Mouse (Mus musculus): ENCODE data around the gene Chm.
"Not testable (repeated sequence)": the region's sequence is repeated elsewhere in the genome, so short reads cannot be mapped to it uniquely, and the experiment has no call there.

The Chm gene

GRCm38 (mm10) chrX:113185230-113185985, at the start of gene Chm:
Chm (minus strand) TSS chrX:113185517.
- peak; percentile 43 for DNase-seq (ENCODE audit: low read depth)

DNA sequence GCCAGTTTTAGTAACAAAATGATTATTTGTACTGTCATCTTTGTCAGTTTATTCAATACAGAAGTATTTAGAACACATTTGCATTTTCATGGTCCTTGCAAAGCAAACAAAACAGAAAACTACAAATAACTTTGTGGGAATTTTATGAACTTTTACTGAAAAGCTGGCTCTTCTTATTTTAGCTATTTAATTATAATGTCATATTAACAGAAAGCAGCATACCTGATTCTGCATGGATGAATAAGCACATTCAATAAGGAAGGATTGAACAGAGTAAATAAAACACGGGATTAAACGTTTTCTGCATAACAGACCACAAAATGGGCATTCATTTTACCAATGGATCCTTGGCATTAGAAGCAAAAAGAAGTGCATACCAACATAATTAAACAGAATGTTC, 8.6 kb upstream of the Chm start:
- no peak for DNase-seq (ENCODE audit: low read depth)

DNA sequence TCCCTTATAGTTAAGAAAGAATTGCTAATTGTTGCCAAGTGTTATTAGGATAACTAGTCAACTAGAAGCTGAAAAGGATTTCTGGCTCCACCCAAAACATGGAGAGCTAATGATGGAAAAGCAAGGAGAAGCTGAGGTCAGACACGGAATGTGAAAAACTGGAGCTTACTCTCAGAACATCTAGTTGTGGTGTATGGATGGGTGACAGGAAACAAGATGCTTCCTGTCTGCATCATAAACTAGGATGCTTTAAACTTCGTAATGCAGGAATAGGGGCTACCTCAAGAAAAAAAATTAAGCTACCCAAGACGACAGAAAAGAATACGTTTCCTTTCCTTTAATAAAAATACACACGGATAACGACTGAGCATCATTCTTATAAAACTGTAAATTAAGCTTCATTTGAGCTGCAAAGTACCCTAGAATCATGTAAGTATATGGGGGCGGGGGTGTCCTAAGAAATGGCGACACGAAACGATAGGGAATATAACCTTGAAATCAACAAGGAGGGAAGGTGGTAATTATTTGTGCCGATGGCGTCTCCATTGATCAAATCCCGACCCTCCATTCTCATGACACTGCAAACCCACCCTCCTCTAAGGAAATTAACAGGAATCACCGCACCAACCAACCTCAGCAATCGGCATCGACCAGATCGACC, 618 bp downstream of the Chm start:
- no peak for DNase-seq (ENCODE audit: low read depth)

- not testable (repeated sequence) for DNase-seq (ENCODE audit: low read depth)
Observed at GRCm38 (mm10) chrX:113180856-113181255, 4.5 kb downstream of the Chm start.

GRCm38 (mm10) chrX:113172766-113173165, 12.6 kb downstream of the Chm start:
- no peak for DNase-seq (ENCODE audit: low read depth)

DNA sequence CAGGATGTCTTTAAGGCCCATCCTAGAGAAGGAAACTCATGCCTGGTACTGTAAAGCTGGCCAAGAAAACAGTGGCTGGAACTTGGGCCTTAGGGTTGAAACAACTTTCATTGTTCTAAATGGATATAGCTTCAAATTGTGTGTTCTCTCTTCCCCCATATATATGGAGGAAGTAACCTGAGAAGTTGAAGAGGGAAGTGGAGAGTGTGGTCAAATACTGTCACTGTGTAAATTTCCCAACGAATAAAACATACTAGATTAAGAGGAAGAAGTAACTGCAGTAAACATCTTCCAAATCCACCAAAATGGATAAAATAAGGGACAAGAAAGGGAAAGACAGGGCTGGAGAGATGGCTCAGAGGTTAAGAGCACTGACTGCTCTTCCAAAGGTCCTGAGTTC, 13.0 kb downstream of the Chm start:
- no peak for DNase-seq (ENCODE audit: low read depth)

GRCm38 (mm10) chrX:113160268-113160860, 25.0 kb downstream of the Chm start:
- no peak for DNase-seq (ENCODE audit: low read depth)

- no peak for DNase-seq (ENCODE audit: low read depth)
Observed at GRCm38 (mm10) chrX:113084171-113084570, 101.1 kb downstream of the Chm start.

GRCm38 (mm10) chrX:113076053-113076452, 109.3 kb downstream of the Chm start:
- no peak for DNase-seq (ENCODE audit: low read depth)

DNA sequence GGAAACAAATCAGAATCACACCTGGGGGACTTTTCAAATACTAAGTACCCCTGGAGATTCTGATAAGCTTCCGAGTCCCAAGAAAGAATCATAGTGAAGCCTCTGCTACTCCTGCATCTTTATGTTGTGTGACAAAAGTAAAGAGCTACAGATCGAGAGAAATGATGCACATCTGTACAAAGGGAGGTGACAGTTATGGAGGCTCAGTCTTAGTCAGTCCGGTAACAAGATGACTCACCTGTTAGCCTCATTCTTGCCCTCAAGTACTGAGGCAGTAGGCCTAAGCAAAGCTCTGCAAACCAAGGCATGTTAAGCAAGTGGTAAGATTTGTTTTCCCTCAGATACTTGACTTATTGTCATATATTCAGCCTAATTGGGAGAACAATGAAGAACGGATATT, 110.5 kb downstream of the Chm start:
- DNase-seq (ENCODE audit: low read depth), result no peak

DNA sequence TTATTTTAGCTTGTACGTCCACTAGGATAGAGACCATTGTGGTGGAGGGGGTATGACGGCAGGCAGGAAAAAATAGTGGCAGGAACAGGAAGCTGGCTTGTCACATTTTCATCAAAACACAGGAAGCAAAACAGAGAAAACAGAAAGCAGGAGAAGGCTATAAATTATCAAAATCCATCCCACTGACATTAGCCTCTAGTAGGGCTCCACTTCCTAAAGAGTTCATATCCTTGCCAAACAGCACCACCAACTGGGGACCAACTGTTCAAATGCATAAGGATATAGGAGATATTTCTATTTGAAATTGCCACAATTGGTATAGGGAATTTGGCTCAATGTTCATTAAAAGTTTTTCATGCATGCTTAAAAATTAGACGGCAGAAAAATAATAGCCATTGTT, 181.7 kb downstream of the Chm start:
- no peak for DNase-seq (ENCODE audit: low read depth)

DNA sequence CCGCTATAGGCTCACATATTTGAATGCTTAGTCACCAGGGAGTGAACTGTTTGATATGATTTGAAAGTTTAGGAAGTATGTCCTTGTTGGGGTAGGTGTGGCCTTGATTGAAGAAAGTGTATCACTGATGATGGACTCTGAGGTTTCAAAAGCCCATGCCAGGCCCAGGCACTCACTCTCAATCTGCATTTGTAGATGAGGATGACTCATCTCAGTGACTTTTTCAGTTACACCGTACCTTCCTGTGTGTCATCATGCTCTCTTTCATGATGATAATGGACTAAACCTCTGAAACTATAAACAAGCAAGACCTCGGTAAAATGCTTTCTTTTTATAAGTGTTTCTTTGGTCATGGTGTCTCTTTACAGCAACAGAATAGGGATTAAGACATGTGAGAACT, 183.1 kb downstream of the Chm start:
- DNase-seq (ENCODE audit: low read depth), result no peak

Measured in c-Kit-positive CD71-negative TER-119-negative erythroid progenitor cells, embryonic 14.5 days (primary cell).